Mouse (Mus musculus): ENCODE results near the gene Zdhhc24.
A peak's percentile ranks its signal among the peaks of the same experiment; 100 is the strongest.
"Not testable (repeated sequence)": the region's sequence is repeated elsewhere in the genome, so short reads cannot be mapped to it uniquely, and the experiment has no call there.

The Zdhhc24 gene

DNA sequence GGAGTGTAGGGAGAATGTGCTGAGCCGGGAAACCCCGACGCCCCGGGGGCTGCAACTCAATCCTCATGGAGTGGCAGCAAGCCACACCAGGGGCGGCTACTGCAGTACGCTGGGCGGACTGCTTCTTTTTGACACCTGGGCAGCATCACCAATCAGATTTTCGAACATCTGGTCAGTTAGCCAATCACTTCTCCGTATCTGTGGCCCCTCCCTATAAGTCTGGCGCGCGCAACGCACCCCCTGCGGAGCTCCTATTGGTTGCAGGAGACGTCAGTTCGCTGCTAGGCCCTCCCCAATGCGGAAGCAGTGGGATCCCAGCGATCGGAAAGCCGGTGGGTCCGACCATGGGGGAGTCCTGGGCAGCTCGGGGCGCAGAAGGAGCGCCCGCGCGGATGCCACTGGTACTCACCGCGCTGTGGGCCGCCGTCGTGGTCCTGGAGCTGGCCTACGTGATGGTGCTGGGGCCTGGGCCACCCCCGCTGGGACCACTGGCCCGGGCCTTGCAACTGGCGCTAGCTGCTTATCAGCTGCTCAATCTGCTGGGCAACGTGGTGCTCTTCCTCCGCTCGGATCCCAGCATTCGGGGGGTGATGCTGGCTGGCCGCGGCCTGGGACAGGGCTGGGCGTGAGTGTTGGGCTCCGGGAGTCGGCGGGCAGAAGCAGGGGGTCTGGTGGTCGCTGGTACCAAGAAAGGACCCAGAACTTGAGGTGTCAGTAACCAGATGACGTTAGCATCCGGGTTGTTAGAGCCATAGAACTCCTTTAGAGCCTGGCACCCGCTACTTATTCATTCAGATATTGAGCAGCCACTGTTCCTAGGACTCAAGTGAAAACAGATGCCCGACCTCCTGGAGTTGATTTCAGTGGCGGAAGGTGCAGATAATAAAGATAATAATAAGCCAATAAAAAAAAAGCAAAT, at the start of gene Zdhhc24:
TSS of gene Zdhhc24 (plus strand) at position 264 of the 919 bp plus-strand sequence.
- peak; percentile 97 to 98 for DNase-seq (ENCODE audit: low spot score in 2 of 2)

DNA sequence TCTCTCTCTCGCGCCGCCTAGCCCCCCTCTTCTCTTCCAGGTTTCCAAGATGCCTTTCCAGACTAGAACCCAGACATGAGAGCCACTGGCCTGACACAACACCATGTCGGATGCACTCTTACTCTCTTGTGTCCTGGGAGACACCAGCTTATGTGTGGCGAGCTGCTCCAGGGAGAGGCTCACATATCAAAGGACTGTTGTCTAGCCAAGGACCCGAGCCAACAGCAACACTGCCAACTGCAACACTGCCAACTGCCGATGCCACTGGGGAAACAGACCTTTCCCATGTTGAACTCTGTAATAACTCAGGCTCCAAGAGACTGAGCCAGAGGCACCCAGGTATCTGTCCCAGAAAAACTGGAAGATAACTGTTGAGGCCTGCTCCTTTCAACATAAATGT, 49.3 kb upstream of the Zdhhc24 start:
- peak; percentile 11 to 33 for DNase-seq (ENCODE audit: low spot score in 2 of 2)

GRCm38 (mm10) chr19:4833977-4834376, 44.5 kb upstream of the Zdhhc24 start:
- DNase-seq (ENCODE audit: low spot score in 2 of 2) = no peak

GRCm38 (mm10) chr19:4836096-4836495, 42.4 kb upstream of the Zdhhc24 start:
- DNase-seq (ENCODE audit: low spot score in 2 of 2) = no peak

- DNase-seq (ENCODE audit: low spot score in 2 of 2) = no peak
These were observed 41.4 kb upstream of the Zdhhc24 start for GRCm38 (mm10) chr19:4837049-4837448.

DNA sequence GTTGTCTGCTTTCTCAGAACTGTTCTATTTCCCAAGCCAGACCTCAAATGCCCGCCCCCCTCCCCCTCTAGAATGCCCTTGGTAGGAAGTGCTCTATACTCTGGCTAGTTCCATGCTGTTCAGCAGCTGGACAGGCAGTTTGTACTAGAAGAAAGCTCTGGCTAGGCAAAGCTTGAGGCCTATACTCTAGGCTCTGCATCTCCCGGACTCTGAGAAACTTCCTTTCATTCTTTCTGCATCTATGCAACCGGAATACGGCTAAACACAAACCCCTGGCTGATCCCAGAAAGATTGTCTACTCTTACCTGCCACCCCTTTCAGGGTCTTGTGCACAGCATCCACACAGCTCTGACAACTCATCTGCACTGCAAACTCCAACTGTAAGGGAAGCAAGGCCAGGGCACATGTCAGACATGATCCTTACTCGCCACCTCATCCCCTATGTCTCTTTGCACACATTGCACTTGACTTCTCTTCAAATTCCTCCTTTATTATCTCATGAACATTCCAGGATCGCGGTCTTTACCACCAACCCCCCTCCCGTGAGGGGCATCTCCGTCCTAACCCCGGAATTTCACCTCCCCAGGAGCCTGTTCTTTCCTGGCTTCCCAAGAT, 39.8 kb upstream of the Zdhhc24 start:
- no peak for DNase-seq (ENCODE audit: low spot score in 2 of 2)

GRCm38 (mm10) chr19:4839149-4839548, 39.3 kb upstream of the Zdhhc24 start, which contains the start of the genes Ccs and Ccdc87:
Ccs (minus strand) TSS chr19:4839332.
Ccdc87 (plus strand) TSS chr19:4839366.
- peak; percentile 94 to 98 for DNase-seq (ENCODE audit: low spot score in 2 of 2)

DNA sequence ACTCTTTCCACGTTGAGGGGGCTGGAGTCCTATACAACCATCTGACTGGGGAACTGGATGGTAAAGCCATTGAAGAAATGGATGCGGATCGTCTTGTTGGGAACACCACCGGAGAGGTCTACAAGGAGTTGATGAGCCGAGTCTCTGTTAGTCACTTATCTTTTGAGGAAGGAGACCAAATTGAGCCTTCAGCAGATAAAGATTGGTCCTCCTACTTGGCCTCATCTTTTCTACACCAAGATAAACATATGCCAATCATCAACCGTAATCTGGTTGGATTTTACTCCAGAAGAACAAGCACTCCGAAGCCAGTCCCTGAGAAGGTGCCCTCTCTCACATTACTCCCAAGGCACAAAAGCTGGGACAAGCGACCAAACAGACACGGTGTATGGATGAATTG, 37.6 kb upstream of the Zdhhc24 start:
- no peak for DNase-seq (ENCODE audit: low spot score in 2 of 2)

- DNase-seq (ENCODE audit: low spot score in 2 of 2) = no peak
These were observed 35.9 kb upstream of the Zdhhc24 start for GRCm38 (mm10) chr19:4842611-4843010.

GRCm38 (mm10) chr19:4845846-4846245, 32.6 kb upstream of the Zdhhc24 start:
- DNase-seq (ENCODE audit: low spot score in 2 of 2) = no peak

- peak in 1 of 2 experiments; percentile 19 for DNase-seq (ENCODE audit: low spot score in 2 of 2)
These were observed 31.0 kb upstream of the Zdhhc24 start for GRCm38 (mm10) chr19:4847490-4847889.

DNA sequence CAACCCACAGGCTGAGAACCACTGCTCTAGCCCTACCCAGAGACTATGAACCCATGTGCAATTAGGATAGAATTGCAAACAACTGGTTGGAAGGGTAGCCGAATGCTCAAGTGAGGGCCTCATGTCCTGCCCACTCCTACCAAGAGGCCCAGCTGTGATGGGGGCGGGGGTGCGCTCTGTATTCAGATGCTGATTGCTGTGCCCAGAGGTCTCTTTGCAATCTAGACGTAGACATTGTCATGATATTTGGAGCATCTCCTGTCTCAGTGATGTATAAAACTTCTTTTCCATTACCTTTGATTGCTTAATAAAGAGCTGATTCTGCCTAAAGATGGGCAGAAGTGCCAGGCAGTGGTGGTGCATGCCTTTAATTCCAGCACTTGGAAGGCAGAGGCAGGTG, 28.7 kb upstream of the Zdhhc24 start:
- no peak for DNase-seq (ENCODE audit: low spot score in 2 of 2)

GRCm38 (mm10) chr19:4850281-4850680, 28.2 kb upstream of the Zdhhc24 start:
- DNase-seq (ENCODE audit: low spot score in 2 of 2) = no peak

DNA sequence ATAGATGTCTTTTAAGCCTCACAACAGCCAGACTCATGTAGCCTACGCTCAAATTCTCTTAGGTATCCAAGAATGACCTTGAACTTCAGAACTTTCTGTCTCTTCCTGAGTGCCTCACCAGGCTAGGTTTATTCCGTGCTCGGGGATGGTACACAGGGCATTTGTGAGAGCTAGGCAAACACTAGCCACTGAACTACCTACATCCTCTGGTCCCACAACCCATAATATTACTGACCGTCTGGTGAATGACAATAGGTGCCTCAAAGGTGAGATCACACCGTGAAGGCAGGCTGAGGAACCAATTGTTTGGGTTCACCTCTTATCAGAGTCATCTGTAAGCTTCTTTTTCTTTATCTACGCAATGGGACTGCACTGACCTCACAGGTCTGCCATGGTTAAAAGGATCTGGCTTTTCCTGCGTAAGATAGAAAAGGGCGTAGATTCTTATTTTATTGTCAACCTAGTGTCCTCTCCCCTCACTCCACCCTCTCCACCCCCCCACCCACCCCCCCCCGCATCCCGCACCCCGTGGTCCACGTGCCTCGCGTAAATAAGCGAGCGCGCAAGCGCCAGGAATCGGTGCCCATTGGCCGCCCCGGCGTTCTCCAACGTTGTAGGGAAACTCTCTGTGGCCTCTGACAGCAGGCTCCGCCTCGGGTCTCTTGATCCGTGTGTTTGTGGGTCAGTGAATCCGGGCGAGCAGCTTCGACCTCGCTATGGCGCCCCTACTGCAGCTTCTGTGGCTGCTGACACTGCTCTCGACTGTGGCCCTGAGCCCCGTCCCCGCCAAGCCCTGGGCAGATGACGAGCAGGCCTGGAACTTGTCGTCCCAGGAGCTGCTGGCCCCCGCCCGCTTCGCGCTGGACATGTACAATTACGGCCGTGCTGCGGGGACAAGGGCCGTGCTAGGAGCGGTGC, 23.7 kb upstream of the Zdhhc24 start, which contains the start of gene Ctsf:
TSS of gene Ctsf (plus strand) at position 579 of the 918 bp plus-strand sequence.
- peak; percentile 88 to 92 for DNase-seq (ENCODE audit: low spot score in 2 of 2)

- DNase-seq (ENCODE audit: low spot score in 2 of 2) = no peak
These were observed 23.0 kb upstream of the Zdhhc24 start for GRCm38 (mm10) chr19:4855470-4855820.

- DNase-seq (ENCODE audit: low spot score in 2 of 2) = no peak
These were observed 22.5 kb upstream of the Zdhhc24 start for GRCm38 (mm10) chr19:4855951-4856350.

- DNase-seq (ENCODE audit: low spot score in 2 of 2) = no peak
These were observed 19.4 kb upstream of the Zdhhc24 start for GRCm38 (mm10) chr19:4859081-4859480.

DNA sequence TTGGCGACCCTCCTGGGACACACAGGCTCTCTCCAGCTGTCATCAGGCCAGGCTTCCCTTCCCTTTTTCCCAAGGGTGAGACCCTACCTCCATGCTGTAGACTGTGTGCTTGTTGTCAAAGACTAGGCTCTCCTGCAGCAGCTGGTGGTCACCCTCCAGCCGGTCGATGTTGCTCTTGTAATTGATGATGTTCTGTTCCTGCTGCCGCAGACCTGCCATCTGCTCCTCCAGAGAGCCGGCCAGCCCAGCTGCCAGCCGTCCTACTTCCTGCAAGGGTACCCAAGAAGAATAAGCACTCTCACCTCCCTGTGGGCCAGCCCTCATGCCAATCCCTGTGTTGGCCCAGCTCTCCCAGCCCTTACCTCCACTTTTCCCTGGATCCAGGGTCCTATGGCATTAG, 15.4 kb upstream of the Zdhhc24 start:
- DNase-seq (ENCODE audit: low spot score in 2 of 2) = no peak

DNA sequence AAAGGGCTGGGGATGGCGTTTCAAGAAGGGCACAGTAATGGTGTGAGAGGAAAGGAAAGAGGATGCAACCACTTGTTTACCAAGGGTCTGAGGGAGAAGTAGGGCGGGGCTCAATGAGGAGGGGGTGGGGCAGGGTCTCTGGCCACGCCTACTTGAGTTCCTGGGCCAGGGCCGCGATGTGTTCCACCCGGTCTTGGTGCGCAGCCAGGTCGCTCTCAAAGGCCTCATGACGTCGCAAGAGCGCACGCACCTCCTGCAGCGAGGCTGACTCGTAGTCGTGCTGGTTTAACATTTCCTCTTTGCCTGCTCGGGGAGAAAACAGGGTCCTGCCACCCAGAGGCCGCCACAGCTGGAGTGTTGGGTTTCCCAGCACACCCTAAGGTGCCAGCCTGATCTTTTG, 13.3 kb upstream of the Zdhhc24 start:
- DNase-seq (ENCODE audit: low spot score in 2 of 2) = no peak

- DNase-seq (ENCODE audit: low spot score in 2 of 2) = not testable (repeated sequence)
These were observed 3.9 kb upstream of the Zdhhc24 start for GRCm38 (mm10) chr19:4874613-4875012.

- DNase-seq (ENCODE audit: low spot score in 2 of 2) = no peak
These were observed 2.2 kb upstream of the Zdhhc24 start for GRCm38 (mm10) chr19:4876241-4876640.

- DNase-seq (ENCODE audit: low spot score in 2 of 2) = no peak
These were observed 1.7 kb upstream of the Zdhhc24 start for GRCm38 (mm10) chr19:4876755-4877154.
